Mouse (Mus musculus): ENCODE measurements around the gene Tmem259. TPM values are rescaled to one million over a fixed set of nuclear protein-coding genes. Genes with fewer than 3 reads are reported as not detected.

The Tmem259 gene
- polyA plus RNA-seq, 1 experiment from 2014 or later, result 15.6 TPM

- Histone ChIP-seq H3K27ac (ENCODE audit: low read depth, low read length) (no peak overlapping the region), H3K36me3 (ENCODE audit: control insufficient read depth, insufficient read depth, low read length) (no peaks in the 10 kb centered on the region), H3K4me3 (ENCODE audit: low read depth, low read length) (no peak overlapping the region), H3K4me1 (ENCODE audit: control insufficient read depth, insufficient read depth, low read length) (peaks cover 6% of the 10 kb centered on the region), H3K9me3 (replicated peaks; ENCODE audit: control insufficient read depth, low read length) (no peaks in the 10 kb centered on the region), H3K4me2 (no peak overlapping the region), H3K27me3 (ENCODE audit: control insufficient read depth, insufficient read depth, low read length) (no peaks in the 10 kb centered on the region), H3K9ac (ENCODE audit: low read depth, low read length) (no peak overlapping the region)
- ATAC-seq (replicated peaks; ENCODE audit: insufficient number of reproducible peaks, low FRiP score, low TSS enrichment), result no peak
- WGBS (ENCODE audit: insufficient replicate concordance), result 61% methylated on average over 4 of the region's 4 CpGs
These were observed 40.9 kb upstream of the Tmem259 start for GRCm38 (mm10) chr10:80025044-80025347.

- Histone ChIP-seq H3K9ac (ENCODE audit: low read depth, low read length) (no peak overlapping the region), H3K4me1 (ENCODE audit: control insufficient read depth, insufficient read depth, low read length) (peaks cover 11% of the 10 kb centered on the region), H3K27ac (ENCODE audit: low read depth, low read length) (no peak overlapping the region), H3K9me3 (replicated peaks; ENCODE audit: control insufficient read depth, low read length) (no peaks in the 10 kb centered on the region), H3K36me3 (ENCODE audit: control insufficient read depth, insufficient read depth, low read length) (no peaks in the 10 kb centered on the region), H3K4me3 (ENCODE audit: low read depth, low read length) (no peak overlapping the region), H3K27me3 (ENCODE audit: control insufficient read depth, insufficient read depth, low read length) (no peaks in the 10 kb centered on the region), H3K4me2 (no peak overlapping the region)
- ATAC-seq (replicated peaks; ENCODE audit: insufficient number of reproducible peaks, low FRiP score, low TSS enrichment), result no peak
- WGBS (ENCODE audit: insufficient replicate concordance), result 75% methylated on average over 15 of the region's 15 CpGs
These were observed 40.3 kb upstream of the Tmem259 start for GRCm38 (mm10) chr10:80024229-80025043.

GRCm38 (mm10) chr10:80023758-80024157 is 39.6 kb upstream of the Tmem259 start:
- Histone ChIP-seq H3K9me3 (replicated peaks; ENCODE audit: control insufficient read depth, low read length) (no peaks in the 10 kb centered on the region), H3K27ac (ENCODE audit: low read depth, low read length) (no peak overlapping the region), H3K27me3 (ENCODE audit: control insufficient read depth, insufficient read depth, low read length) (no peaks in the 10 kb centered on the region), H3K4me3 (ENCODE audit: low read depth, low read length) (no peak overlapping the region), H3K4me1 (ENCODE audit: control insufficient read depth, insufficient read depth, low read length) (peaks cover 18% of the 10 kb centered on the region), H3K36me3 (ENCODE audit: control insufficient read depth, insufficient read depth, low read length) (no peaks in the 10 kb centered on the region), H3K4me2 (no peak overlapping the region), H3K9ac (ENCODE audit: low read depth, low read length) (no peak overlapping the region)
- ATAC-seq (replicated peaks; ENCODE audit: insufficient number of reproducible peaks, low FRiP score, low TSS enrichment), result no peak
- 80% methylated on average over 5 of the region's 5 CpGs for WGBS (ENCODE audit: insufficient replicate concordance)

- Histone ChIP-seq H3K4me1 (ENCODE audit: control insufficient read depth, insufficient read depth, low read length) (peaks cover 21% of the 10 kb centered on the region), H3K4me2 (no peak overlapping the region), H3K27ac (ENCODE audit: low read depth, low read length) (no peak overlapping the region), H3K4me3 (ENCODE audit: low read depth, low read length) (no peak overlapping the region), H3K27me3 (ENCODE audit: control insufficient read depth, insufficient read depth, low read length) (no peaks in the 10 kb centered on the region), H3K36me3 (ENCODE audit: control insufficient read depth, insufficient read depth, low read length) (no peaks in the 10 kb centered on the region), H3K9ac (ENCODE audit: low read depth, low read length) (no peak overlapping the region), H3K9me3 (replicated peaks; ENCODE audit: control insufficient read depth, low read length) (no peaks in the 10 kb centered on the region)
- WGBS (ENCODE audit: insufficient replicate concordance), result 93% methylated on average over 8 of the region's 8 CpGs
- no peak for ATAC-seq (replicated peaks; ENCODE audit: insufficient number of reproducible peaks, low FRiP score, low TSS enrichment)
These were observed 38.7 kb upstream of the Tmem259 start for GRCm38 (mm10) chr10:80022806-80023205.

- H3K27ac ChIP-seq (ENCODE audit: low read depth, low read length), result no peak overlapping the region
- H3K36me3 ChIP-seq (ENCODE audit: control insufficient read depth, insufficient read depth, low read length), result no peaks in the 10 kb centered on the region
- no peaks in the 10 kb centered on the region for H3K9me3 ChIP-seq (replicated peaks; ENCODE audit: control insufficient read depth, low read length)
- no peak overlapping the region for H3K9ac ChIP-seq (ENCODE audit: low read depth, low read length)
- no peaks in the 10 kb centered on the region for H3K27me3 ChIP-seq (ENCODE audit: control insufficient read depth, insufficient read depth, low read length)
- 92% methylated on average over 12 of the region's 12 CpGs for WGBS (ENCODE audit: insufficient replicate concordance)
- no peak for ATAC-seq (replicated peaks; ENCODE audit: insufficient number of reproducible peaks, low FRiP score, low TSS enrichment)
- H3K4me2 ChIP-seq, result no peak overlapping the region; the same call in 1 of the 2 replicates
- H3K4me3 ChIP-seq (ENCODE audit: low read depth, low read length), result no peak overlapping the region
- peaks cover 21% of the 10 kb centered on the region for H3K4me1 ChIP-seq (ENCODE audit: control insufficient read depth, insufficient read depth, low read length)
These were observed 38.0 kb upstream of the Tmem259 start for GRCm38 (mm10) chr10:80022164-80022563.

- Histone ChIP-seq H3K4me2 (no peak overlapping the region), H3K9ac (ENCODE audit: low read depth, low read length) (no peak overlapping the region), H3K4me1 (ENCODE audit: control insufficient read depth, insufficient read depth, low read length) (peaks cover 25% of the 10 kb centered on the region), H3K9me3 (replicated peaks; ENCODE audit: control insufficient read depth, low read length) (no peaks in the 10 kb centered on the region), H3K4me3 (ENCODE audit: low read depth, low read length) (no peak overlapping the region), H3K27ac (ENCODE audit: low read depth, low read length) (no peak overlapping the region), H3K36me3 (ENCODE audit: control insufficient read depth, insufficient read depth, low read length) (no peaks in the 10 kb centered on the region), H3K27me3 (ENCODE audit: control insufficient read depth, insufficient read depth, low read length) (no peaks in the 10 kb centered on the region)
- 89% methylated on average over 13 of the region's 13 CpGs for WGBS (ENCODE audit: insufficient replicate concordance)
- no peak for ATAC-seq (replicated peaks; ENCODE audit: insufficient number of reproducible peaks, low FRiP score, low TSS enrichment)
These were observed 37.2 kb upstream of the Tmem259 start for GRCm38 (mm10) chr10:80021320-80021641.

GRCm38 (mm10) chr10:80020603-80021319 is 36.6 kb upstream of the Tmem259 start:
- Histone ChIP-seq H3K27ac (ENCODE audit: low read depth, low read length) (no peak overlapping the region), H3K4me1 (ENCODE audit: control insufficient read depth, insufficient read depth, low read length) (peaks cover 27% of the 10 kb centered on the region), H3K4me3 (ENCODE audit: low read depth, low read length) (no peak overlapping the region), H3K9me3 (replicated peaks; ENCODE audit: control insufficient read depth, low read length) (no peaks in the 10 kb centered on the region), H3K27me3 (ENCODE audit: control insufficient read depth, insufficient read depth, low read length) (peaks cover 2% of the 10 kb centered on the region; the same call in 1 of the 2 replicates), H3K36me3 (ENCODE audit: control insufficient read depth, insufficient read depth, low read length) (no peaks in the 10 kb centered on the region), H3K4me2 (peak overlapping the region; percentile 63), H3K9ac (ENCODE audit: low read depth, low read length) (no peak overlapping the region)
- no peak for ATAC-seq (replicated peaks; ENCODE audit: insufficient number of reproducible peaks, low FRiP score, low TSS enrichment)
- WGBS (ENCODE audit: insufficient replicate concordance), result 78% methylated on average over 18 of the region's 18 CpGs

GRCm38 (mm10) chr10:80020191-80020590 is 36.1 kb upstream of the Tmem259 start:
- WGBS (ENCODE audit: insufficient replicate concordance), result 23% methylated on average over 11 of the region's 11 CpGs
- H3K4me3 ChIP-seq (ENCODE audit: low read depth, low read length), result peak overlapping the region; percentile 39
- peaks cover 31% of the 10 kb centered on the region for H3K4me1 ChIP-seq (ENCODE audit: control insufficient read depth, insufficient read depth, low read length)
- no peaks in the 10 kb centered on the region for H3K36me3 ChIP-seq (ENCODE audit: control insufficient read depth, insufficient read depth, low read length)
- ATAC-seq (replicated peaks; ENCODE audit: insufficient number of reproducible peaks, low FRiP score, low TSS enrichment), result no peak
- H3K27me3 ChIP-seq (ENCODE audit: control insufficient read depth, insufficient read depth, low read length), result peaks cover 8% of the 10 kb centered on the region
- H3K9ac ChIP-seq (ENCODE audit: low read depth, low read length), result peak overlapping the region; percentile 70
- H3K4me2 ChIP-seq, result peak overlapping the region; percentile 63
- H3K9me3 ChIP-seq (replicated peaks; ENCODE audit: control insufficient read depth, low read length), result no peaks in the 10 kb centered on the region
- H3K27ac ChIP-seq (ENCODE audit: low read depth, low read length), result no peak overlapping the region

Measured in heart, embryonic 11.5 days (tissue).